Mouse (Mus musculus) forebrain, embryonic 16.5 days (tissue): ENCODE data around the gene Carm1. TPM values are rescaled to one million over a fixed set of nuclear protein-coding genes. Genes with fewer than 3 reads are reported as not detected.

Experiments
- ATAC-seq: fragments of 200-750 bp; cut with Nextera tagmentation; 2 replicates; pipeline ENCODE4 v1.8.0; 2017; ENCODE audit warnings: mild to moderate bottlenecking, moderate library complexity
- H3K27ac ChIP-seq: fragments of 300-500 bp; sonication (generic); 2 replicates; pipeline ENCODE4 v1.5.1; 2014; ENCODE audit warnings: low read length, control low read depth
- H3K27me3 ChIP-seq: fragments of 300-500 bp; sonication (generic); replicated peaks from 2 replicates; pipeline ENCODE4 v1.6.1; 2014; ENCODE audit warnings: low read length; ENCODE audit not compliant: control insufficient read depth, insufficient read depth
- H3K36me3 ChIP-seq: fragments of 300-500 bp; sonication (generic); 2 replicates; pipeline ENCODE4 v1.6.1; 2014; ENCODE audit not compliant: control insufficient read depth, insufficient read depth
- H3K4me1 ChIP-seq: fragments of 300-500 bp; sonication (generic); replicated peaks from 2 replicates; pipeline ENCODE4 v1.6.1; 2014; ENCODE audit warnings: low read length; ENCODE audit not compliant: control insufficient read depth, insufficient read depth
- H3K4me2 ChIP-seq: fragments of 300-500 bp; sonication (generic); 2 replicates; pipeline ENCODE4 v1.6.1; 2014; ENCODE audit warnings: mild to moderate bottlenecking, low read length, control low read depth
- H3K4me3 ChIP-seq: fragments of 300-500 bp; sonication (generic); replicated peaks from 2 replicates; pipeline ENCODE4 v1.5.1; 2014; ENCODE audit warnings: mild to moderate bottlenecking, low read length, control low read depth
- H3K9ac ChIP-seq: fragments of 300-500 bp; sonication (generic); replicated peaks from 2 replicates; pipeline ENCODE4 v1.6.1; 2014; ENCODE audit warnings: low read depth, low read length, control low read depth
- H3K9me3 ChIP-seq: fragments of 300-500 bp; sonication (generic); 2 replicates; pipeline ENCODE4 v1.6.1; 2016; ENCODE audit warnings: low read length; ENCODE audit not compliant: control insufficient read depth
- WGBS: fragments of 180-500 bp; shearing (Covaris S2); extraction: QIAGEN DNeasy Blood & Tissue Kit; methylation state at CpG from one replicate; pipeline ENCODE4 v1.1.7; 2014; 5-methylcytosine and 5-hydroxymethylcytosine counted together
- polyA plus RNA-seq: library from polyadenylated mRNA; unstranded; fragments of >200 nt; fragmentation: Nextera tagmentation; extraction: Ambion mirVana; gene quantifications from 2 replicates; pipeline ENCODE4 v1.2.1, GENCODE M21; 2015

Carm1 gene
- polyA plus RNA-seq, 1 experiment from 2014 or later = 26.5 TPM

- WGBS = 87% methylated on average over 4 of the region's 4 CpGs
- peaks cover 2% of the 10 kb centered on the region; the same call in 1 of the 2 replicates for H3K36me3 ChIP-seq
- no peak for ATAC-seq
- no peaks in the 10 kb centered on the region for H3K4me1 ChIP-seq
- no peaks in the 10 kb centered on the region for H3K27me3 ChIP-seq
- no peak overlapping the region for H3K27ac ChIP-seq
- H3K4me3 ChIP-seq = no peak overlapping the region
- no peak overlapping the region for H3K9ac ChIP-seq
- H3K9me3 ChIP-seq = no peaks in the 10 kb centered on the region
- H3K4me2 ChIP-seq = no peak overlapping the region
These were observed 18.4 kb downstream of the Carm1 start for GRCm38 (mm10) chr9:21565004-21565586.

- Histone ChIP-seq H3K27me3 (no peaks in the 10 kb centered on the region), H3K36me3 (peaks cover 7% of the 10 kb centered on the region; the same call in 1 of the 2 replicates), H3K9me3 (no peaks in the 10 kb centered on the region), H3K9ac (no peak overlapping the region), H3K4me2 (no peak overlapping the region), H3K27ac (no peak overlapping the region), H3K4me3 (no peak overlapping the region), H3K4me1 (no peaks in the 10 kb centered on the region)
- ATAC-seq = no peak
- 88% methylated on average over 1 of the region's 1 CpGs for WGBS
These were observed 19.8 kb downstream of the Carm1 start for GRCm38 (mm10) chr9:21566538-21566937.

- H3K4me2 ChIP-seq = no peak overlapping the region
- ATAC-seq = no peak
- H3K9ac ChIP-seq = no peak overlapping the region
- H3K4me3 ChIP-seq = no peak overlapping the region
- H3K4me1 ChIP-seq = no peaks in the 10 kb centered on the region
- H3K36me3 ChIP-seq = peaks cover 12% of the 10 kb centered on the region; the same call in 1 of the 2 replicates
- H3K27me3 ChIP-seq = no peaks in the 10 kb centered on the region
- WGBS = 86% methylated on average over 2 of the region's 2 CpGs
- H3K9me3 ChIP-seq = no peaks in the 10 kb centered on the region
- H3K27ac ChIP-seq = no peak overlapping the region
These were observed 20.4 kb downstream of the Carm1 start for GRCm38 (mm10) chr9:21567051-21567450.

GRCm38 (mm10) chr9:21568657-21569255, 22.1 kb downstream of the Carm1 start:
- no peak overlapping the region for H3K9ac ChIP-seq
- no peak overlapping the region for H3K4me3 ChIP-seq
- WGBS = 93% methylated on average over 8 of the region's 8 CpGs
- H3K36me3 ChIP-seq = peaks cover 15% of the 10 kb centered on the region
- no peak for ATAC-seq
- no peak overlapping the region for H3K27ac ChIP-seq
- no peak overlapping the region for H3K4me2 ChIP-seq
- H3K27me3 ChIP-seq = no peaks in the 10 kb centered on the region
- no peaks in the 10 kb centered on the region for H3K9me3 ChIP-seq
- no peaks in the 10 kb centered on the region for H3K4me1 ChIP-seq

- Histone ChIP-seq H3K4me1 (no peaks in the 10 kb centered on the region), H3K36me3 (peaks cover 40% of the 10 kb centered on the region), H3K4me3 (no peak overlapping the region), H3K27ac (no peak overlapping the region), H3K9me3 (no peaks in the 10 kb centered on the region), H3K9ac (no peak overlapping the region), H3K4me2 (no peak overlapping the region), H3K27me3 (no peaks in the 10 kb centered on the region)
- ATAC-seq = no peak
- 95% methylated on average over 8 of the region's 8 CpGs for WGBS
These were observed 27.5 kb downstream of the Carm1 start for GRCm38 (mm10) chr9:21574012-21574801.

- ATAC-seq = no peak
- Histone ChIP-seq H3K4me3 (no peak overlapping the region), H3K4me1 (no peaks in the 10 kb centered on the region), H3K9ac (no peak overlapping the region), H3K36me3 (peaks cover 43% of the 10 kb centered on the region), H3K4me2 (no peak overlapping the region), H3K27me3 (no peaks in the 10 kb centered on the region), H3K9me3 (no peaks in the 10 kb centered on the region), H3K27ac (no peak overlapping the region)
- 97% methylated on average over 10 of the region's 10 CpGs for WGBS
These were observed 28.6 kb downstream of the Carm1 start for GRCm38 (mm10) chr9:21575253-21575652.

- no peak for ATAC-seq
- WGBS = 100% methylated on average over 1 of the region's 1 CpGs
- Histone ChIP-seq H3K9ac (no peak overlapping the region), H3K4me2 (no peak overlapping the region), H3K9me3 (no peaks in the 10 kb centered on the region), H3K36me3 (peaks cover 44% of the 10 kb centered on the region), H3K27me3 (no peaks in the 10 kb centered on the region), H3K4me3 (no peak overlapping the region), H3K27ac (no peak overlapping the region), H3K4me1 (no peaks in the 10 kb centered on the region)
These were observed 29.6 kb downstream of the Carm1 start for GRCm38 (mm10) chr9:21576286-21576685.

GRCm38 (mm10) chr9:21578226-21578625, 31.5 kb downstream of the Carm1 start:
- Histone ChIP-seq H3K9me3 (no peaks in the 10 kb centered on the region), H3K9ac (no peak overlapping the region), H3K4me1 (no peaks in the 10 kb centered on the region), H3K27ac (no peak overlapping the region), H3K4me3 (no peak overlapping the region), H3K36me3 (peaks cover 47% of the 10 kb centered on the region), H3K4me2 (no peak overlapping the region), H3K27me3 (no peaks in the 10 kb centered on the region)
- WGBS = 61% methylated on average over 3 of the region's 3 CpGs
- ATAC-seq = no peak

- no peaks in the 10 kb centered on the region for H3K4me1 ChIP-seq
- H3K36me3 ChIP-seq = peaks cover 52% of the 10 kb centered on the region
- no peak overlapping the region for H3K4me3 ChIP-seq
- WGBS = 76% methylated on average over 1 of the region's 1 CpGs
- no peak overlapping the region for H3K4me2 ChIP-seq
- H3K27me3 ChIP-seq = no peaks in the 10 kb centered on the region
- ATAC-seq = no peak
- no peaks in the 10 kb centered on the region for H3K9me3 ChIP-seq
- no peak overlapping the region for H3K27ac ChIP-seq
- H3K9ac ChIP-seq = no peak overlapping the region
These were observed 38.7 kb downstream of the Carm1 start for GRCm38 (mm10) chr9:21585401-21585800.
